Mouse (Mus musculus): ENCODE measurements at regions not wholly inside any gene's neighbourhood (a gene's known extent, or its start where the extent isn't known, plus 50 kb on each side); places are given as distances from the start of the nearest gene placed in this dataset.

- Histone ChIP-seq H3K4me3 (ENCODE audit: insufficient read depth, low read depth, low read length) (no peak overlapping the region), H3K27ac (ENCODE audit: insufficient read depth, low read depth, low read length) (no peak overlapping the region), H3K27me3 (replicated peaks; ENCODE audit: control insufficient read depth, insufficient read depth, low read length) (no peaks in the 10 kb centered on the region), H3K36me3 (ENCODE audit: control insufficient read depth, insufficient read depth, low read length) (no peaks in the 10 kb centered on the region), H3K4me1 (ENCODE audit: control insufficient read depth, insufficient read depth, low read length) (no peaks in the 10 kb centered on the region)
- peak; percentile 19 for DNase-seq
- WGBS, result 33% methylated on average over 1 of the region's 1 CpGs
- no peak for TF ChIP-seq POLR2A (IDR thresholded peaks at IDR 0.05; ENCODE audit: low read depth, low read length)
- no peak for TF ChIP-seq CTCF (conservative IDR thresholded peaks at IDR 0.05; ENCODE audit: insufficient read depth, insufficient read length, low read depth, low read length)
Measured at GRCm38 (mm10) chr1:97496915-97497314, 165.0 kb downstream of the D1Ertd622e start.

GRCm38 (mm10) chr1:97479921-97480320 lies 182.0 kb downstream of the D1Ertd622e start:
- no peaks in the 10 kb centered on the region for H3K27me3 ChIP-seq (replicated peaks; ENCODE audit: control insufficient read depth, insufficient read depth, low read length)
- no peak overlapping the region for H3K4me3 ChIP-seq (ENCODE audit: insufficient read depth, low read depth, low read length)
- 64% methylated on average over 2 of the region's 2 CpGs for WGBS
- no peak overlapping the region for H3K27ac ChIP-seq (ENCODE audit: insufficient read depth, low read depth, low read length)
- TF ChIP-seq POLR2A (IDR thresholded peaks at IDR 0.05; ENCODE audit: low read depth, low read length) (no peak), CTCF (conservative IDR thresholded peaks at IDR 0.05; ENCODE audit: insufficient read depth, insufficient read length, low read depth, low read length) (no peak)
- no peaks in the 10 kb centered on the region for H3K4me1 ChIP-seq (ENCODE audit: control insufficient read depth, insufficient read depth, low read length)
- DNase-seq, result no peak
- no peaks in the 10 kb centered on the region for H3K36me3 ChIP-seq (ENCODE audit: control insufficient read depth, insufficient read depth, low read length)
